Mouse (Mus musculus) liver, adult 2 months (tissue): Measurements from ENCODE around the gene Fcf1.

Experiments used
- CTCF ChIP-seq: fragments of 200-500 bp; IDR thresholded peaks from 2 replicates; pipeline ENCODE4 v1.5.1; 2011; ENCODE audit warnings: low read depth, low read length, control low read depth
- POLR2A ChIP-seq: fragments of 200-500 bp; IDR thresholded peaks from 2 replicates; pipeline ENCODE4 v1.6.1; 2011; ENCODE audit warnings: low read length, control low read depth; ENCODE audit not compliant: insufficient read depth; ENCODE audit errors: extremely low read depth

GRCm38 (mm10) chr12:85022071-85022470 lies 51.4 kb downstream of the Fcf1 start:
- no peak for TF ChIP-seq CTCF
- TF ChIP-seq POLR2A: no peak
